Mouse (Mus musculus) cerebellum, adult 11-12 months (tissue): ENCODE data around the gene Tmem169.

Experiments used
- DNase-seq: peaks from one replicate; pipeline ENCODE4 v3.0.0; 2022

The Tmem169 gene

GRCm38 (mm10) chr1:72286904-72287303, 2.7 kb downstream of the Tmem169 start:
- no peak for DNase-seq

GRCm38 (mm10) chr1:72287893-72288292, 3.7 kb downstream of the Tmem169 start:
- no peak for DNase-seq

GRCm38 (mm10) chr1:72288527-72289150, 4.5 kb downstream of the Tmem169 start:
- no peak for DNase-seq

- DNase-seq: no peak
Observed at GRCm38 (mm10) chr1:72290896-72291295, 6.7 kb downstream of the Tmem169 start.

GRCm38 (mm10) chr1:72291421-72291820, 7.3 kb downstream of the Tmem169 start:
- no peak for DNase-seq

GRCm38 (mm10) chr1:72291925-72292324, 7.8 kb downstream of the Tmem169 start:
- DNase-seq: no peak

GRCm38 (mm10) chr1:72293869-72294663, 9.9 kb downstream of the Tmem169 start:
- no peak for DNase-seq

- DNase-seq: no peak
Observed at GRCm38 (mm10) chr1:72295746-72296145, 11.6 kb downstream of the Tmem169 start.

- no peak for DNase-seq
Observed at GRCm38 (mm10) chr1:72301845-72302244, 17.7 kb downstream of the Tmem169 start.

GRCm38 (mm10) chr1:72306241-72306640, 22.1 kb downstream of the Tmem169 start:
- DNase-seq: no peak

- peak; percentile 55 for DNase-seq
Observed at GRCm38 (mm10) chr1:72306679-72307181, 22.6 kb downstream of the Tmem169 start.

- peak; percentile 95 for DNase-seq
Observed at GRCm38 (mm10) chr1:72307317-72307798, 23.2 kb downstream of the Tmem169 start, which contains the start of gene Xrcc5. Gene Xrcc5 (plus strand): TSS chr1:72307421.

GRCm38 (mm10) chr1:72308919-72309318, 24.8 kb downstream of the Tmem169 start:
- no peak for DNase-seq

- no peak for DNase-seq
Observed at GRCm38 (mm10) chr1:72309744-72310424, 25.7 kb downstream of the Tmem169 start.

- DNase-seq: no peak
Observed at GRCm38 (mm10) chr1:72312701-72313398, 28.7 kb downstream of the Tmem169 start.

- no peak for DNase-seq
Observed at GRCm38 (mm10) chr1:72313399-72314039, 29.4 kb downstream of the Tmem169 start.

- DNase-seq: no peak
Observed at GRCm38 (mm10) chr1:72315447-72315846, 31.3 kb downstream of the Tmem169 start.

- DNase-seq: no peak
Observed at GRCm38 (mm10) chr1:72316409-72316808, 32.2 kb downstream of the Tmem169 start.

- no peak for DNase-seq
Observed at GRCm38 (mm10) chr1:72316901-72317300, 32.7 kb downstream of the Tmem169 start.

GRCm38 (mm10) chr1:72320759-72321158, 36.6 kb downstream of the Tmem169 start:
- DNase-seq: no peak

GRCm38 (mm10) chr1:72323248-72323647, 39.1 kb downstream of the Tmem169 start:
- DNase-seq: no peak

GRCm38 (mm10) chr1:72326162-72326821, 42.1 kb downstream of the Tmem169 start:
- no peak for DNase-seq
